Mouse (Mus musculus) lung, adult 2 months (tissue): ENCODE data around the gene Epha4. TPM values are rescaled to one million over a fixed set of nuclear protein-coding genes. Genes with fewer than 3 reads are reported as not detected.

Source experiments
- DNase-seq: peaks from one replicate; pipeline ENCODE4 v3.0.0; 2022
- H3K4me1 ChIP-seq: fragments of 200-500 bp; 2 replicates; pipeline ENCODE4 v1.6.1; 2011; ENCODE audit warnings: low read length; ENCODE audit not compliant: control insufficient read depth, insufficient read depth
- H3K4me3 ChIP-seq: fragments of 200-500 bp; replicated peaks from 2 replicates; pipeline ENCODE3; 2011; ENCODE audit warnings: low read depth, mild to moderate bottlenecking, control low read depth, low read length; ENCODE audit errors: extremely low read depth
- CTCF ChIP-seq: fragments of 200-500 bp; IDR thresholded peaks from 2 replicates; pipeline ENCODE4 v1.5.1; 2011; ENCODE audit warnings: mild to moderate bottlenecking, low read length, control low read depth; ENCODE audit not compliant: insufficient read depth
- POLR2A ChIP-seq: fragments of 200-500 bp; IDR thresholded peaks from 2 replicates; pipeline ENCODE4 v1.6.1; 2011; ENCODE audit warnings: low read depth, mild to moderate bottlenecking, control low read depth, low read length, borderline replicate concordance; ENCODE audit errors: extremely low read depth
- WGBS: fragments of 180-500 bp; shearing (Covaris S2); methylation state at CpG from one replicate; pipeline ENCODE4 v1.1.7; 2018; 5-methylcytosine and 5-hydroxymethylcytosine counted together
- polyA plus RNA-seq: library from polyadenylated mRNA; depleted of rRNA; stranded (reverse); fragments of >200 nt; gene quantifications from 2 replicates; pipeline ENCODE4 v1.2.3, GENCODE M21; 2012

Epha4 gene
- polyA plus RNA-seq, 1 experiment = 20.6 TPM

GRCm38 (mm10) chr1:77446438-77446837 is 68.5 kb downstream of the Epha4 start:
- DNase-seq = no peak
- H3K4me3 ChIP-seq = no peak overlapping the region
- TF ChIP-seq CTCF = no peak
- no peak for TF ChIP-seq POLR2A
- 88% methylated on average over 12 of the region's 12 CpGs for WGBS
- peaks cover 14% of the 10 kb centered on the region for H3K4me1 ChIP-seq

DNA sequence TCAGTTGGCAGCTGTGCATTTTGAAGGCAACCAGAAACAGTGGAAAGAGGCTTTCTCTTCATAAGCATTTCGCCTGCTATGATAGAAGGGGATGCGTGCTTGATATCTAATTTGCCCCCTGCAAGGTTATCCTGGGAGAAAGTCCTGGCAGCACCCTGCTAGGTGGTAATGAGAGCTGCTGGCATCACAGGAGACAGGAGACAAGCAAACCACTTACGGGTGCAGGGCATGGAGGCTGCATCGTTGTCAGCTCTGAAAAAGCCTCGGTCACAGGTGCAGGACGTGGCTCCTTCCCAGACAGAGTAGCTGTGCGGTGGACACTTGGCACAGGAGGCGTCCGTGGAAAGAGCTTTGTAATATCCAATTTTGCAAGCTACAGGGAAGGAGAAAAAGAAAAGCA is 70.2 kb downstream of the Epha4 start:
- peaks cover 16% of the 10 kb centered on the region for H3K4me1 ChIP-seq
- no peak overlapping the region for H3K4me3 ChIP-seq
- 58% methylated on average over 9 of the region's 9 CpGs for WGBS
- no peak for DNase-seq
- TF ChIP-seq POLR2A = no peak
- TF ChIP-seq CTCF = no peak

DNA sequence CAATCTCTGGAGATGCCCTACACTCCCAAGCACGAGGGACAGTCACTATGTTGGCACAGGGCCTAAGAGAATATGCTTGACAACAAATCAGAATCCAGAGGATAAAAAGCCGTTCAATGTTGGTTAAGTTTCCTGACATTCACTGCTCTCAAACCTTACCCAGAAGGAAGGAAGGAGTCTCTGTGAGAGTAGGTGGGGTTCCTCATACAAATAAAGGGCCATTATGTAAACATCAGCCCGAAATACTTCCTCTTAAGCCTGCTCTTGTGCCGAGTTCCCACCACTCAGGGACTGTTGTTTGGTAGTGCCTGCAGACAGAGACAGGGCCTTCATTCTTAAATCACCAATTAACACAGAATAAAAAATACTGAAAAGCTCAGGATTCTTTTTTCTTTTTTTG is 72.9 kb downstream of the Epha4 start:
- H3K4me1 ChIP-seq = peaks cover 16% of the 10 kb centered on the region
- WGBS = 12% methylated on average over 4 of the region's 4 CpGs
- no peak overlapping the region for H3K4me3 ChIP-seq
- TF ChIP-seq POLR2A (no peak), CTCF (no peak)
- no peak for DNase-seq

DNA sequence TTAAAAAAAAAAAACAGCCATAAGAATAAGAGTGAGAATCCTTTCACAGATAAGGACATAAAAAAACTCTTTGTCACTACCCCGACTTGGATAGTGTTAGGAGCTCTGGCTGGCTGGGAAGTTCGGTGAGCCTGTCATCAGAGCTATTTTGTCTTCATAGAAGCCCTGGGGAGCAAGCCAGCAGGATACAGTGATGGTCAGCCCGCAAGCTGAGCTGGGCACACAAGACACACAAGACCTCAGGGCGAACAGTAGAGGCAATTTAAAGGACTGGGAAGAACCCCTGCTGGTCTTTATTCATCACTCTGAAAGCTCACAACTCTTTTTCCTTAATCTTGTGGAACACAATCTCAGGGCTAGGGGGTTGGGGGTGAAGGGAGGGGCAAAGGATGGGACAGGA is 73.5 kb downstream of the Epha4 start:
- H3K4me3 ChIP-seq = no peak overlapping the region
- no peak for DNase-seq
- peaks cover 16% of the 10 kb centered on the region for H3K4me1 ChIP-seq
- TF ChIP-seq POLR2A (no peak), CTCF (no peak)
- 59% methylated on average over 4 of the region's 4 CpGs for WGBS

- peaks cover 14% of the 10 kb centered on the region for H3K4me1 ChIP-seq
- no peak for DNase-seq
- H3K4me3 ChIP-seq = no peak overlapping the region
- TF ChIP-seq POLR2A (no peak), CTCF (no peak)
- 86% methylated on average over 10 of the region's 10 CpGs for WGBS
These were observed 74.4 kb downstream of the Epha4 start for GRCm38 (mm10) chr1:77440512-77440911.

GRCm38 (mm10) chr1:77439383-77440074 is 75.4 kb downstream of the Epha4 start:
- Histone ChIP-seq H3K4me3 (no peak overlapping the region), H3K4me1 (peaks cover 7% of the 10 kb centered on the region)
- no peak for TF ChIP-seq CTCF
- DNase-seq = no peak
- WGBS = 90% methylated on average over 3 of the region's 3 CpGs

DNA sequence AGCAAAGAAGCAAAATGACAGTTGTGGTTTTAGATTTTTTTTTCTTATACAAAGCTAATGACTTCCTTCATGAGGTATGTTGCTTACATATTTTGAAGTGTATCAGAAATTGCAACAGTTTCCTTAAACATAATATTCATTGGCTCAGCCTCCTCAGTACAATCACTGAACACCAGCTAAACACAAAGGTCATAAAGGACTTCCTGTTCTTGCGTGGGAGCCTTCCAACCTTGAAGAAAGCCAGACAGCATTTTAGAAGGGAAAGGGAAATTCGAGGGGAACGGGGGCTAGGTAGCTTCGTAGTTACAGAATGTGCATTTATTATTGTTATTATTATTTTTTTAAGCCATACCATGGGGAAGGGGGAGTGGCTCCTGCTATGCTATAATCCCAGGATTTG is 76.2 kb downstream of the Epha4 start:
- no peak overlapping the region for H3K4me3 ChIP-seq
- H3K4me1 ChIP-seq = peaks cover 6% of the 10 kb centered on the region
- WGBS = 36% methylated on average over 4 of the region's 4 CpGs
- no peak for DNase-seq
- TF ChIP-seq CTCF (no peak), POLR2A (no peak)

DNA sequence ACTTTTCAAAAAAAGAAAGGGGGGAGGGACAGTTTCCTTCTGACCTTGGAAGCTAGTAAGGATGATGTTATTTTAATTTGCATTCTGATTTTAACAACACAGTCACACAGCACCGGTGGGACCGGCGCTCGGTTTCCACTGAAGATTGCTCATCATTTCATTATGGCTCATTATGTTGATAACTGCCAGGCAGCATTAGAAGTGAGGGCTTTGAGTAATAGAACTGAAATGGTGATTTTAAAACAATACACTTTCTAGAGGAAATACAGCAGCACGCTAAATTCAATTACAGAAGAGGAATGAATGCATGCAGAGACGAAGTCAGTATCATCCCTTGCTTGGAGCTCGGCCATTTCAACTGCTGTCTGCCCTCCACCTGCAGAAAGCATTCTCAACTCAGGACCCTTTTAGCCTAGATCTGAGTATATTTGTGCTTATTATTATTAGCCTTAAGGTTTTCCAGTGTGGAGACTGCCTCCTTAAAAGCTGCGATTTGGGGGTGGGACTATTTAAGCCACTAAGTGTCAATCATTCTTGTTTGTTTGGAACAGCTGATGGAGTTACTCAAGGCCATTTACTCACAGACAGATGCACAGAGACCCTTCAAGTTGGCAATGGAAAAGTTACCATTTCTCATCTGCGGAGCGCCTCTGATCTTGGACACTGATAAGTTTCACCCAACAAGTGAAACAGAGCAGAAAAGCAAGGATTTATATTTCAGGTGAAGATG is 76.8 kb downstream of the Epha4 start:
- H3K4me1 ChIP-seq = peaks cover 6% of the 10 kb centered on the region
- DNase-seq = no peak
- no peak for TF ChIP-seq POLR2A
- no peak for TF ChIP-seq CTCF
- 74% methylated on average over 10 of the region's 10 CpGs for WGBS
- no peak overlapping the region for H3K4me3 ChIP-seq

- WGBS = 19% methylated on average over 4 of the region's 4 CpGs
- Histone ChIP-seq H3K4me3 (no peak overlapping the region), H3K4me1 (no peaks in the 10 kb centered on the region; the same call in 1 of the 2 replicates)
- TF ChIP-seq CTCF (no peak), POLR2A (no peak)
- no peak for DNase-seq
These were observed 79.8 kb downstream of the Epha4 start for GRCm38 (mm10) chr1:77435045-77435444.

GRCm38 (mm10) chr1:77433148-77433547 is 81.7 kb downstream of the Epha4 start:
- TF ChIP-seq CTCF (no peak), POLR2A (no peak)
- no peak for DNase-seq
- no peaks in the 10 kb centered on the region; the same call in 1 of the 2 replicates for H3K4me1 ChIP-seq
- WGBS = 99% methylated on average over 3 of the region's 3 CpGs
- no peak overlapping the region for H3K4me3 ChIP-seq
